Mouse (Mus musculus) lung, adult 2 months (tissue): ENCODE measurements around the gene Lrch1.
A peak's percentile ranks its signal among the peaks of the same experiment; 100 is the strongest.

Source experiments
- CTCF ChIP-seq: fragments of 200-500 bp; IDR thresholded peaks from 2 replicates; pipeline ENCODE4 v1.5.1; 2011; ENCODE audit warnings: mild to moderate bottlenecking, low read length, control low read depth; ENCODE audit not compliant: insufficient read depth
- POLR2A ChIP-seq: fragments of 200-500 bp; IDR thresholded peaks from 2 replicates; pipeline ENCODE4 v1.6.1; 2011; ENCODE audit warnings: low read depth, mild to moderate bottlenecking, control low read depth, low read length, borderline replicate concordance; ENCODE audit errors: extremely low read depth

DNA sequence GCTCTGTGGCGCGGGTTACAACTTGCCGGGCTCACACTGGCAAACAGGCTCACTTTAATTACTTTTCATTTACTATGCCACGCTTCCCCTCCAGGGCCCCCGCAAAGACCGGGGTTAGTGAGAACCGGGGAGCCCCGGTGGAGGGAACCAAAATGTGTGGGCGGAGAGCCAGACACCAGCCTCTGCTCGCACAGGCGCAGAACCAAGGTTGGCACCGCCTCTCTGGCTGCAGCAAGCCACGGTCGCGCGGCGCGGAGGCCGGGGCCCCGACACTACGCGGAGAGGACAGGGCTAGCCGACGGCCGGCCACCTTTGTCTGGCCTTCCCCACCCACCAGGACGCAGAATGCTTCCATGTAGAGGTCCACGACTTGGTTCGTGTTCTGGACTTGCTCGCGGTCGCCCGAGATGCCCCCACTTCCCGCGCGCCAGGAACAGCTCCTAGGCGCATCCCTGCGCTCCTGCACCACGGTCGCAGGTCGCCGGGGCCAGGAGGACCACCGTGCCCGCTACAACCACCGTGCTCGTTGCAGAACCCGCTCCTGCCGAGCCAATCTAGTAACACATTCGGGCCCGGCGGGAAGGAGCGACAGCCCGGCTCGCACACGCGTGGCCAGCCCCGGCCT lies 813 bp downstream of the Lrch1 start:
- peak; percentile 26; the same call in 1 of the 2 replicates for TF ChIP-seq POLR2A
- no peak for TF ChIP-seq CTCF
